Mouse (Mus musculus) MEL (cell line): ENCODE data around the gene BC034090. TPM values are rescaled to one million over a fixed set of nuclear protein-coding genes. Genes with fewer than 3 reads are reported as not detected.

ENCODE experiments used
- DNase-seq: peaks from one replicate; pipeline ENCODE4 v3.0.0; 2011; ENCODE audit warnings: low read depth, low spot score
- H3K27ac ChIP-seq: 2 replicates; pipeline ENCODE4 v1.5.1; 2012; ENCODE audit warnings: low read depth, mild to moderate bottlenecking, control low read depth, low read length, moderate library complexity; ENCODE audit not compliant: control insufficient read depth
- H3K27me3 ChIP-seq, 2 experiments: fragments of 150-350 bp in 1 of 2; sonication (generic) in 1 of 2; 2 replicates each; pipeline ENCODE4 v1.6.1; 2012; ENCODE audit warnings: low read length in 2 of 2, mild to moderate bottlenecking in 2 of 2, improper control_type of control experiment in 1 of 2, moderate library complexity in 1 of 2; ENCODE audit not compliant: insufficient read depth in 2 of 2, control insufficient read depth in 1 of 2
- H3K36me3 ChIP-seq, 2 experiments: 2 replicates each; pipeline ENCODE4 v1.6.1; 2012 to 2014; ENCODE audit warnings: low read length in 2 of 2, improper control_type of control experiment in 1 of 2, inconsistent platforms in 1 of 2, mild to moderate bottlenecking in 1 of 2; ENCODE audit not compliant: insufficient read depth in 2 of 2, control insufficient read depth in 1 of 2
- H3K4me1 ChIP-seq, 2 experiments: fragments of 150-350 bp in 1 of 2; sonication (generic) in 1 of 2; 2 replicates each; pipeline ENCODE4 v1.6.1; 2012; ENCODE audit warnings: low read length in 2 of 2, improper control_type of control experiment in 1 of 2, mild to moderate bottlenecking in 1 of 2; ENCODE audit not compliant: insufficient read depth in 2 of 2, control insufficient read depth in 1 of 2
- H3K4me3 ChIP-seq, 2 experiments: fragments of 150-350 bp in 1 of 2; sonication (generic) in 1 of 2; 2 replicates each; pipeline ENCODE4 v1.5.1; 2012; ENCODE audit warnings: low read depth in 2 of 2, low read length in 2 of 2, mild to moderate bottlenecking in 2 of 2, moderate library complexity in 2 of 2, control low read depth in 1 of 2, improper control_type of control experiment in 1 of 2; ENCODE audit not compliant: control insufficient read depth in 1 of 2, insufficient read depth in 1 of 2
- H3K79me2 ChIP-seq: 2 replicates; pipeline ENCODE4 v1.6.1; 2012; ENCODE audit warnings: mild to moderate bottlenecking, low read length, moderate library complexity; ENCODE audit not compliant: control insufficient read depth, poor library complexity, insufficient read depth
- H3K9ac ChIP-seq: 2 replicates; pipeline ENCODE4 v1.6.1; 2012; ENCODE audit warnings: low read depth, mild to moderate bottlenecking, control low read depth, low read length, moderate library complexity; ENCODE audit not compliant: control insufficient read depth, poor library complexity, severe bottlenecking
- H3K9me3 ChIP-seq: fragments of 150-350 bp; sonication (generic); replicated peaks from 2 replicates; pipeline ENCODE4 v1.6.1; 2012; ENCODE audit warnings: mild to moderate bottlenecking, low read length, improper control_type of control experiment, moderate library complexity; ENCODE audit not compliant: insufficient read depth
- CHD2 ChIP-seq: IDR thresholded peaks from 2 replicates; pipeline ENCODE4 v1.6.1; 2011; ENCODE audit warnings: low read length, improper control_type of control experiment
- E2F4 ChIP-seq: IDR thresholded peaks from 2 replicates; pipeline ENCODE4 v1.6.1; 2011; ENCODE audit warnings: low read depth, low read length, improper control_type of control experiment, borderline replicate concordance
- ETS1 ChIP-seq: IDR thresholded peaks from 2 replicates; pipeline ENCODE4 v1.6.1; 2012; ENCODE audit warnings: low read depth, mild to moderate bottlenecking, inconsistent platforms, low read length, improper control_type of control experiment, moderate library complexity
- GABPA ChIP-seq: IDR thresholded peaks from 2 replicates; pipeline ENCODE4 v1.6.1; 2012; ENCODE audit warnings: low read depth, mild to moderate bottlenecking, inconsistent platforms, low read length, improper control_type of control experiment, moderate library complexity
- GATA1 ChIP-seq: IDR thresholded peaks from 2 replicates; pipeline ENCODE4 v1.6.1; 2011; ENCODE audit warnings: low read depth, low read length, improper control_type of control experiment
- MAX ChIP-seq: IDR thresholded peaks from 2 replicates; pipeline ENCODE4 v1.6.1; 2011; ENCODE audit warnings: low read length, improper control_type of control experiment
- MAZ ChIP-seq: IDR thresholded peaks from 2 replicates; pipeline ENCODE4 v1.6.1; 2012; ENCODE audit warnings: low read depth, mild to moderate bottlenecking, inconsistent platforms, low read length, improper control_type of control experiment
- NELFE ChIP-seq: IDR thresholded peaks from 2 replicates; pipeline ENCODE4 v1.6.1; 2011; ENCODE audit warnings: low read depth, low read length, improper control_type of control experiment
- NRF1 ChIP-seq: IDR thresholded peaks from 2 replicates; pipeline ENCODE4 v1.6.1; 2014; ENCODE audit warnings: low read depth, mild to moderate bottlenecking, inconsistent platforms, low read length, improper control_type of control experiment, moderate library complexity; ENCODE audit not compliant: poor library complexity, insufficient read depth, severe bottlenecking
- POLR2AphosphoS5 ChIP-seq: IDR thresholded peaks from 2 replicates; pipeline ENCODE4 v1.6.1; 2012; ENCODE audit warnings: low read depth, borderline replicate concordance, mild to moderate bottlenecking, inconsistent platforms, low read length, moderate library complexity, mixed read lengths
- RCOR1 ChIP-seq: IDR thresholded peaks from 2 replicates; pipeline ENCODE4 v1.6.1; 2012; ENCODE audit warnings: low read depth, mild to moderate bottlenecking, inconsistent platforms, low read length, improper control_type of control experiment
- SIN3A ChIP-seq: IDR thresholded peaks from 2 replicates; pipeline ENCODE4 v1.6.1; 2012; ENCODE audit warnings: low read length, improper control_type of control experiment, inconsistent platforms
- SMC3 ChIP-seq: IDR thresholded peaks from 2 replicates; pipeline ENCODE4 v1.6.1; 2011; ENCODE audit warnings: low read depth, low read length, improper control_type of control experiment
- TBP ChIP-seq: IDR thresholded peaks from 2 replicates; pipeline ENCODE4 v1.8.0; 2011; ENCODE audit warnings: low read depth, low read length, improper control_type of control experiment
- TCF12 ChIP-seq: IDR thresholded peaks from 2 replicates; pipeline ENCODE4 v1.6.1; 2014; ENCODE audit warnings: low read depth, mild to moderate bottlenecking, inconsistent platforms, low read length, improper control_type of control experiment, moderate library complexity
- USF1 ChIP-seq: IDR thresholded peaks from 2 replicates; pipeline ENCODE4 v1.6.1; 2014; ENCODE audit warnings: low read depth, mild to moderate bottlenecking, inconsistent platforms, low read length, improper control_type of control experiment, moderate library complexity
- USF2 ChIP-seq, 2 experiments: IDR thresholded peaks; 2 replicates each; pipeline ENCODE4 v1.6.1; 2011 to 2012; ENCODE audit warnings: improper control_type of control experiment in 2 of 2, low read length in 2 of 2, borderline replicate concordance in 1 of 2, inconsistent platforms in 1 of 2, low read depth in 1 of 2, mild to moderate bottlenecking in 1 of 2; ENCODE audit not compliant: insufficient read depth in 1 of 2
- ZC3H11A ChIP-seq: IDR thresholded peaks from 2 replicates; pipeline ENCODE4 v1.6.1; 2012; ENCODE audit warnings: low read depth, mild to moderate bottlenecking, inconsistent platforms, low read length, improper control_type of control experiment
- ZKSCAN1 ChIP-seq: IDR thresholded peaks from 2 replicates; pipeline ENCODE4 v1.6.1; 2012; ENCODE audit warnings: low read depth, mild to moderate bottlenecking, inconsistent platforms, low read length, improper control_type of control experiment, moderate library complexity
- polyA plus RNA-seq, 2 experiments: library from polyadenylated mRNA; stranded (reverse) in 1 of 2; unstranded in 1 of 2; fragments of >175 nt in 1 of 2; fragments of >200 nt in 1 of 2; gene quantifications; 2 replicates each; pipeline versions ENCODE4 v1.2.1 to v1.2.4; 2012; ENCODE audit warnings: low replicate concordance in 2 of 2, low read depth in 1 of 2; ENCODE audit not compliant: insufficient read length in 2 of 2, insufficient read depth in 1 of 2, missing spikeins in 1 of 2
- total RNA-seq: library from RNA; depleted of rRNA; stranded (reverse); fragments of 300-350 nt; gene quantifications from 2 replicates; pipeline ENCODE4 v1.2.3, GENCODE M21; 2012

The BC034090 gene
- total and polyA plus RNA-seq, 3 experiments, result 0.12 to 0.28 TPM; not detected in 1

GRCm38 (mm10) chr1:155247441-155247840 is 3.2 kb upstream of the BC034090 start:
- no peak overlapping the region for H3K9ac ChIP-seq
- H3K79me2 ChIP-seq, result no peaks in the 10 kb centered on the region
- TF ChIP-seq RCOR1 (no peak), NRF1 (no peak), NELFE (no peak), E2F4 (no peak), MAZ (no peak), GATA1 (no peak), TBP (no peak), USF1 (no peak), SIN3A (no peak), GABPA (no peak)
- no peaks in the 10 kb centered on the region for H3K36me3 ChIP-seq
- H3K4me1 ChIP-seq, result peaks cover 2 to 4% of the 10 kb centered on the region in 2 experiments
- no peaks in the 10 kb centered on the region for H3K27me3 ChIP-seq
- no peak for DNase-seq
- H3K27ac ChIP-seq, result no peak overlapping the region
- H3K4me3 ChIP-seq, result no peak overlapping the region
- H3K9me3 ChIP-seq, result no peaks in the 10 kb centered on the region

- Histone ChIP-seq H3K79me2 (no peaks in the 10 kb centered on the region), H3K9ac (no peak overlapping the region), H3K27me3 (no peaks in the 10 kb centered on the region), H3K36me3 (no peaks in the 10 kb centered on the region), H3K27ac (no peak overlapping the region), H3K9me3 (no peaks in the 10 kb centered on the region), H3K4me3 (no peak overlapping the region), H3K4me1 (no peaks in the 10 kb centered on the region)
- no peak for TF ChIP-seq SMC3
- no peak for TF ChIP-seq TBP
- no peak for TF ChIP-seq MAZ
- no peak for TF ChIP-seq GATA1
- DNase-seq, result no peak
Measured at GRCm38 (mm10) chr1:155245516-155245915, 1.3 kb upstream of the BC034090 start.

- Histone ChIP-seq H3K4me1 (no peaks in the 10 kb centered on the region), H3K9ac (no peak overlapping the region), H3K79me2 (no peaks in the 10 kb centered on the region), H3K27me3 (no peaks in the 10 kb centered on the region), H3K9me3 (no peaks in the 10 kb centered on the region), H3K27ac (no peak overlapping the region), H3K36me3 (no peaks in the 10 kb centered on the region), H3K4me3 (no peak overlapping the region)
- TF ChIP-seq MAX (no peak), GABPA (no peak), POLR2AphosphoS5 (no peak), GATA1 (no peak), CHD2 (no peak), NRF1 (no peak), ZKSCAN1 (no peak), TCF12 (no peak), ETS1 (no peak), USF2 (IDR thresholded peaks at IDR 0.05; ENCODE audit: borderline replicate concordance in 1 of 2, insufficient read depth in 1 of 2, low read depth in 1 of 2, low read length in 2 of 2) (no peak), ZC3H11A (no peak)
- DNase-seq, result no peak
Measured at GRCm38 (mm10) chr1:155244771-155245211, 547 bp upstream of the BC034090 start.
